Mouse (Mus musculus) thymus, postnatal 25 days (tissue): Measurements from ENCODE around the gene Lpar5.

Experiments used
- DNase-seq: peaks from one replicate; pipeline ENCODE4 v3.0.0; 2022

Gene Lpar5

GRCm38 (mm10) chr6:125087937-125088336, 20.2 kb downstream of the Lpar5 start:
- no peak for DNase-seq

DNA sequence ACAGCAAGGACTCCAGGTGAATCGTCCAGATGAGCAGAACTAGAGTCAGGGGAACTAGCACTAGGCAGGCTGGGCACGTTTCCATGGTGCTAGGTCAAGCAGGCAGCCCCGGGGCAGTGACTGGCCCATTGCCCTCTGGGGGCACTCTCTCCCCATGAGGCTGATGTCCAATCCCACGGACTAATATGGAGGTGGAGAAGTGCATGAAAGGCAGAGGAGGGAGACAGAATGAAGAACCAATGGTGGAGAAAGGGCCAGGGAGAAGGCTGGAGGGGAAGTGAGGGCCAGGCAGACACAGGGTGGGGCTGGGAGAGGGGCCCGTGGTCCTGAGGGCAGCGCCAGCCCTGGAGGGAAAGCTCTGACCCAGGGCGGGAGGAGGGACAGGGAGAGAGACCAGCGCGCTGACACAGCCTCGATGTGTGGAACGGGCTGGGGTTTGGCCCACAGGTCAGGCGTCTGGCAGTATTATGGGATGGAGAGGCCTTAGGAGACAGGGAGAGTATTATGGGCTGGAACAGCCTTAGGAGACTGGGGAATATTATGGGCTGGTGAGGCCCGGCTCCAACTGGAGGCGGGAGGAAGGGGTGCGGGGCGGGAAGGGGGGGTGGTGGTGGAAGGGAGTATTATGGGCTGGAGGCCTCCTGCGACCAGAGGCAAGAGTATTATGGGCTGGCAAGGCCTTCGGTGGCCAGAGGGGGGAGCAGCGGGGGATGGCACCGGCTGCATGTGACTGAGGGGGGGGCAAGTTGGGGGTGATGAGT, 21.0 kb downstream of the Lpar5 start:
- peak; percentile 51 for DNase-seq

DNA sequence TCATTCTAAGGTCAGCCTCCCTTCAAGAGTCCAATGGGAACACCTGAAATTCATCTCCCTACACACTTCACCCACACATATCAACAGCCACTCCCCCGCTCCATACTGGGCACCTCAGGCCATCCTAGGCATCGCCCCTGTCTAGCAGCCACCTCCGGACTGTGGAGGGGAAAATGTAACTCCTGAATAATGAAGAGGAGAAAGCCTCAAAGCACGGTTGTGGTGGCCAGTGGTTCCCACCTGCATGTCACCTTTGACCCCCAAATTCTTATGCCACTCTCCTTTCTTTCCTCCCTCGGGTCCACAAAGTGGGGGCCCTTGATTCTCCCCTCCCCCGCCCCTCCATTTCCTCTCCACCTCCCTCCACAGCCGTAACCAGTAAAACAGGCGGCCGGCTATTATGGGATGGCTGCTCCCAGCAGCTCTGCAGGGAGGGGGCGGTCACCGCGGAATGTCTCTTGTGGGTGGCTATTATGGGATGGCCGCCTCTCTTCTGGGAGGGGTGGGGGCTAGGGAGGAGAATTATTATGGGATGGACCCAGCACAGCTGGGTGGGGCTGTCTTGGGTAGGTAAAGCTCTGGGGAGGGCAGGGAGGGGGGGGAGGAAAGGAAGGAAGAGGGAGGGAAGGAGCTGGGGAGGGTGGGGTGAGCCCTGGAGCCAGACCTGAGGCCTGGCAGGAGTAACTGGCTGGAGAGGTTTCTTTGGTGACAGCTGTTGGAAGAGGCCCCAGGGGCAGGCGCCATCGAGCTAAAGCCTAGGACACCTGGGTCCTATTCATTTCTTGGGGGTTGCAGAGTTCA, 22.0 kb downstream of the Lpar5 start:
- DNase-seq: peak; percentile 81

- DNase-seq: no peak
Measured at GRCm38 (mm10) chr6:125090341-125091085, 22.8 kb downstream of the Lpar5 start.

GRCm38 (mm10) chr6:125092372-125092771, 24.7 kb downstream of the Lpar5 start:
- DNase-seq: peak; percentile 49

DNA sequence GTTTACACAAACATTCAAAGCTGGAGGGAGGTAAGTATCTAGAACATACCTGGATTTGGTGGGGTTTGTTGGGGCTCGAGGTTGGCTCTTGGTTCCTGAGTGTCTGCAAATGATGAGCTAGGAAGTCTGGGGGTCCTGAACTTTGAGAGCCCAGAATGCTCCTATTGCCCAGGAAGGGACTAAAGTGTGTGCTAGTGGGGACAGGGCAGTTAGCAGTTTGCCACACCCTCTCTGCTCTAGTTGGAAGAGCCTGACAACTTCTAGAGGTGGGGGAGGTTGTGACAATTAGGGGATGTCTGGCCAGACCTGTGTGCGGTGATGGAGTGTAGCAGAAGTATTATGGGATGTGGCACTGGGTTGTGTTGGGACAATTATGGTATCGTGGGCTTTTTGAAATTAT, 27.1 kb downstream of the Lpar5 start:
- DNase-seq: no peak

DNA sequence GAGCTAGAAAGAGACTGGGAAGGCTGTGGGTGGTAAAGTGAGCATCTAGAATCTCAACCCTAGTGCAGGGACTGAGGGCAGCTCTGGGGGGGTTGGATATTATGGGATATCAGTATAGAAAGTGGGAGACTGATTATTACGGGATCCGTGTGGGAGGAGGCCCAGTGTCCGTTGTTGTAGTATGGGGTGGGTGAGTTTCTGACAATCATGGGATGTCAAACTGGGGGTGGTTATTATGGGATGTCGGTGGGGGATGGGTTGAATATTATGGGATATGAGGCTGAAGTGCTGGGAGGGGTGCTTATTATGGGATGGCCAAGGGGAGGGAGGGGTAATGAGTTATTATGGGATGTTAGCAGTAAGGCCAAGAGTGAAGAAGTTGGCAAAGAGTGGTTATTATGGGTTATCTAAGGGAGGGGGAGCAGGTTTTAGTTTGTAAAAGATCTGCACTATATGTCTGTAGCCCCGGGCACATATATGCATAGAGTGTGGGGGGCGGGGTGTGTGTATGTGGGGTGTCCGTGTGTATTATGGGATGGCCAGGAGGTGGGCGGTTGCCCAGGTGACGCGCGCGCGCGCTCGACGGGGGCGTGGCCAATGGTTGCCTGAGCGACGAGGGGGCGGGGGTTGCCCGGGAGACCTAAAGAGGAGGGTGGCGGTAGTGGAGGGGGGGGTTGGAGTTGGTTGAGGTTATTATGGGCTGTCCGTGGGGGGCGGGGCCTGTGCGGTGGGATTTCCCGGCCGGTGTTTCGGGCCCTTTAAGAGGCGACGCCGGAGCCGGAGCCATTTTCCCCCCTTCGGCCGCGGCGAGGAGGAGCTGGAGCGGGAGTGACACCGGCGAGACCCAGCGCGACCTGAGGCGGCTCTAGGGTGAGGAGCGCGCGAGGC, 27.9 kb downstream of the Lpar5 start, which contains the start of gene Chd4:
Chd4 (plus strand) TSS at position 591 of the 888 bp plus-strand sequence.
- DNase-seq: peak; percentile 93

DNA sequence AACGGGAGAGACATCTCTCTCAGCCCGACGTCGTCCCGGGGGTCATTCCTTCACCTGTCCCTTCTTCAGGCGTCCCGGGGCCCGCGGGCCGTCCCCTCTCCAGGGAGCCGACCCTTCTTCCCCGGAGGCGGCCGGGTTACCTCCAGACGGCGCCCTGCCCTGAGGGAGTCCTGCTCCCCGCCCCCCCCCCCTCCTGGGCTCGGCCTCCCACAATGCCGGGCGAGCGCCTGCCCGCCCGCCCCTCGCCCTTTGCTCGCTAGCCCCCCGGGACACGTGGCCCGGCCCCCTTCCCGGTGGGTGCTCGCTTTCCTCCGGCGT, 28.5 kb downstream of the Lpar5 start:
- no peak for DNase-seq

GRCm38 (mm10) chr6:125096597-125097345, 29.1 kb downstream of the Lpar5 start:
- peak; percentile 77 for DNase-seq

DNA sequence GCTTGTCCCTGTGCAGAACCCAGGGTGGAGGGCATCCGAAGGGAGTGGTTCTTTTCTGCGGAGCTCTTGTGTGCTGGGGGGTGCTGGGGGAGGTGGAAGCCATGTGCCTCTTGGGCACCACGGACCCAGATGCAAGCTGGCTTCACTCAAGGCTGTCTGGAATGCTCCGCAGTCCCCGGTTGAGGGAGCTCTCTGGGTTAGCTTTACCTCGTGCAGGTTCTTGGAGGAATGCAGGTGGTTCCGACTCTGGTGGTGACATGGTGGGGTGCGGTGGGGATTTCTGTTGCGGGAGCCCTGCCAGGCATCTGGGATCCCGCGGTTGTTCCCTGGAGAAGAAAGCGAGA, 29.6 kb downstream of the Lpar5 start:
- no peak for DNase-seq

- DNase-seq: no peak
Measured at GRCm38 (mm10) chr6:125097951-125098350, 30.2 kb downstream of the Lpar5 start.

DNA sequence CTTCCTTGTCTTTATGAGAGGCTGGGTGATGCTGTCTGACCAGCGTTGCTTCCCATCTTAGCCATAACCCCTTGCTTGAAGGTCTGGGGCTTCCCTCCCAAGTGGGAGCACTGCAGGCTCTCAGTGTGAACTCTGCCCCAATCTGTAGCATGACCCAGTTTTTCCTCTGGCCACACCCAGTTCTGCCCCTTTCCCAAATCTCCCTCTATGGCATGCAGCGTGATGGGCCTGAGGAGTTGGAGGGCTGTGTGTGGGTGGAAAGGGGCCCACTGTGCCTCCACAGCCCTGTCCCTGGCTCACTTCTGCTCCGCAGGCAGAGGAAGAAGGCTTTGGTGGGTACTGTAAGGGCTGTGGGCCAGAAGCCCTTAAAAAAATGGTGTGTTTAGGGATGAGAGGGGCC, 30.8 kb downstream of the Lpar5 start:
- peak; percentile 29 for DNase-seq

- peak; percentile 81 for DNase-seq
Measured at GRCm38 (mm10) chr6:125099421-125099971, 31.8 kb downstream of the Lpar5 start.

DNA sequence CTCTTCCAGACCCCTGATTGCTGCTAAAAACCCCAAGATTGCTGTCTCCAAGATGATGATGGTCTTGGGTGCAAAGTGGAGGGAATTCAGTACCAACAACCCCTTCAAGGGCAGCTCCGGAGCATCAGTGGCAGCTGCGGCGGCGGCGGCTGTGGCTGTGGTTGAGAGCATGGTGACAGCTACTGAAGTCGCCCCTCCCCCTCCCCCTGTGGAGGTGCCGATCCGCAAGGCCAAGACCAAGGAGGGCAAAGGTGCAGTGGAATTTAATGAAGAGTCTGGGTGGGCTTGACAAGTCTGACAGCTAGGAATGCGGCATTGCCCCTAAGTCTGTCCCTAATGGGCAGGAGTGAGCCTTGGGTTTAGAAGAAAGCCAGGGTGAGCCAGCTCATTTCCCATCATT, 33.7 kb downstream of the Lpar5 start:
- DNase-seq: no peak

- no peak for DNase-seq
Measured at GRCm38 (mm10) chr6:125104223-125104622, 36.5 kb downstream of the Lpar5 start.

DNA sequence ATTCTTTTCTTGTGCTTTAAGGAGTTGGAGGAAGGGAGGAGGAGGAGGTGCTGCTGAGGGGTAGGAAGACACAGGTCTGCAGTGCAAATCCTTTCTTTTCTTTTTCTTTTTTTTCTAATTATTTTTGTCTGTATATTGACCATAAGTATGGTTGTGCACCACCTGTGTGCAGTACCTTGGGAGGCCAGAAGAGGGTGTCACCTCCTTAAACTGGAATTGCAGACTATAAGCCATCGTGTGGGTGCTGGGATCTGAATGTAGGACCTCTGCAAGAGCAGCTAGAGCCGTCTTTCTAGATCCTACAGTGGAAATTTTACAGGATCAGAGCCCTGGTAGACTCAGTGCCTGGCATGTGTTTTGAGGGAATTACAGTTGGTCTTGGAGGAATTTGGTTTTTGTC, 40.0 kb downstream of the Lpar5 start:
- no peak for DNase-seq

DNA sequence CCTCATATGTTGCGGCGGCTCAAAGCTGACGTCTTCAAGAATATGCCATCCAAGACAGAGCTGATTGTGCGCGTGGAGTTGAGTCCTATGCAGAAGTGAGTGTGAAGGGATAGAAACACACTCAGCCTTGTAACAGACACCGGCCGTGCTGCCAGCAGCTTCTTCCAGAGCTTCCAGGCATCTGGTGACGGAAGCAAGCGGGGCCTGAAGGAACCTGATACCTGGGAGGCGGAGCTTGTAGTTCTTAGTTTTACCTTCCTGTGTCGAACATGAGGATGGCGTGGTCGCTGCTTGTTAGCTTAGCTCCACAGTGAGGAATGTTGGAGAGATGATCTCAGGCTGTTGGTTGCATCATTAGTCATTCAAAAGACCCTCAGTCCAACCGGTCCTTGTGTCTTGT, 41.7 kb downstream of the Lpar5 start:
- no peak for DNase-seq

DNA sequence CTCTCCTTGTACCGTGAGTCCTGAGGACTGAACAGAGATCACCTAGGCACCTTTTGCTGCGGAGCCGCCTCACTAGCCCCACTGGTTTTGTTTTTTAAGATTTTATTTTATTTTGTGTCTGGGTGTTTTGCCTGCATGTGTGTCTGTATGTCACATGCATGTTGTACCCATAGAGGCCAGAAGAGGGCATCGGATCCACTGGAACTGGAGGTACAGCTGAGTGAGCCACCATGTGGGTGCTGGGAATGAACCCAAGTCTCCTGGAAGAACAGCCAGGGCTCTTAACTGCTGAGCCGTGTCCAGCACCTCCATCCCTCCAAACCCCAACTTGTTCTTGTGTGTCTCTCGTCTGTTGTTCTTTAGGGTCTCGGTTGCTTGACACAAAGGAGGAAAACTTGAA, 43.2 kb downstream of the Lpar5 start:
- DNase-seq: peak; percentile 64

DNA sequence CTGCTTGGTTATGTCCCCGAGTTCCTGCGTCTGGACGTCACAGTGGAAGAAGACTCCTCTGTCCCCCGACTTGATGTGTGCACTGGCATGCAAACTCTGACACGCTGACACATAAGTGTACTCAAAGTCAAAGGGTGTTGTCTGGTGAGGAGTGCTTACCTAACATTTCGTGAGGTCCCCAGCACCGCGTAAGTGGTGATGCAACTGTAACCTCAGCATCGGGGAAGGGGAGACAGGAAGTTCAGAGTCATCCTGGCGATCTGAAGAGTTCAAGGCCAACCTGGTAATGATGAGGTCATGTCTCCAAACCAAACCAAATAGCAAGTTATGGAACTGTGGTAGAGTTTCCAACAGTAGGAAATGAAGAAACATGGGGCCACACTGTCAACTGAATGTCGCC, 44.8 kb downstream of the Lpar5 start:
- DNase-seq: no peak

DNA sequence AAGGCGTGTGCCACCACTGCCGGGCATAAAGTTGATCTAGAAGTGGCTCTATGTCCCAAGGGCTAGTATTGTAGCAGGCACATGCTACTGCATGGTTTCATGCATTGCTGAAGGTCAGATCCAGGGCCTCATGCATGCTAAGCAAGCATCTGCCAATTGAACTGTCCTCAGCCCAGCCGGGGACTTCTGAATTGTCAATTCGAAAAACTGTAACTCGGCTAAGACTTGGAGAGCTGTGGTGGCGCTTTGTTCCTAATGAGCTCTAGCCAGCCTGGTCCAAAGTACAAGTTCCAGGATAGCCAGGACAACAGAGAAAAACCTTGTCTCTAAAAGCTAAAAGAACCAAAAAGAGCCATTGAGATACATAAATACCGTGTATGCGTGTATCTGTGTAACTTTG, 51.7 kb downstream of the Lpar5 start:
- no peak for DNase-seq

GRCm38 (mm10) chr6:125128724-125129123, 61.0 kb downstream of the Lpar5 start:
- DNase-seq: no peak
